Mouse (Mus musculus) T-helper 1 cell (primary cell): ENCODE measurements around the gene Gm10309.

Source experiments
- in situ Hi-C: fragments of 300-600 bp; cut with MboI, MseI; formaldehyde crosslinking; loops from one replicate; pipeline ENCODE4 v1.15.1; 2025; ENCODE audit warnings: high pct_unique_total_duplicates

Gene Gm10309

DNA sequence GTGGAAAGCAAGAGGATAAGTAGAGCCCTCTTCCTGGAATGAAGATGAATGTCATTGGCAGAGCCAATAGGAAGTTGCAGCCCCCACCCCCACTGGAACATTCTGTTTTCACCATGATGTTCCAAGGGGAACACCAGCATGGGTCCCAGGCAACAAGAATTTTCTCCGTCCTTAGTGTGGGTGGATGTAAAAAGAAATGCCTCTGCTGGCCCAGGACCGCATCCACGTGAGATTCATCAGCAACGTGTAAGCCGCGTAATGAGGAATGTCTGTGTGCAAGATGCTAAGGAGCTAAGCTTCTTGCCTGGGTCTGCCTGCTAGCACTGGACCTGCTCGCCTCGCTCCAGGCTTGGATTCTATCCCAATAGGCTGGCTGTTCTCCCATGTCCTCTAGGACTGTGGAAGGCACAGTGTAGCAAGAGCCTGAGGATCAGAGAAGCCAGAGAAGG is at the start of gene Gm10309:
Gene Gm10309 (minus strand): TSS at position 50 of the 449 bp plus-strand sequence.
- in situ Hi-C loops: no loop called here

DNA sequence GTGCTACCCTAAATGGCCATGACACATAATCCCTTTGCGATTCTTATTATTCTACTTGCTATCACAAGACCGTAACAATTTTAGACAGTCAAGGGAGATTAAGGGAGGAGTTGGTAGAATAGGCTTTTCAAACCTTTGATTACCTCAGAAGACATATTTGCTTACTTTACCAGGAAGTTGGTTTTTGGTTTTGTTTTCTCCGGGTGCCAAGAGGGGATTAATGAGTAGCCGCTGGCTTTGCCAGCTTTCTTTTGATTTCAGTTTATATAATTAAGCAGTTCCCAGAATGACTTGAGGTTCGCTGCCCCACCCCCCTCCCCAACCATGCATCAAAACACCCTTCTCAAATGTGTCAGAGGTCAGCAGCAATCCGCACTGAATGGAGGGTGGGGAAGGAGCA is 47.0 kb upstream of the Gm10309 start:
- in situ Hi-C loops: no loop called here

DNA sequence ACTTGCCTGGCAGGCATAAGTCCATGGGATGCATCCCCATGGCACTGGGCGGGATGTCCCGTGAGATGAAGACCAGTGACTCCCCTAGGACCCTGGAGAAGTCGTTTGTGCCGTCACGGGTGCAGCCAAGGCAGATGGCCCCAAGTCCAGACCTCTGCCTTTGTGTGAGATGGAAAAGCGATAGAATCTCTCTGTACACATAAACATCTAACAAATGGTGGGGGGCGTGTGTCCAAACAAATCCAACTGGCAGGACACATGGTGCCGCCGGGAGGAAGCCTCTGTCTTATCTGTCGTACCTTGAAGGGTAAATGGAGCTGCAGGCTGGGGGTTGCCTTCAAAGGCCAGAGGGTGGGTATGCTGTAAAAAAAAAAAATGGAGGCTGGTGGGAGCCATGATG is 46.5 kb upstream of the Gm10309 start:
- in situ Hi-C loops: no loop called here

DNA sequence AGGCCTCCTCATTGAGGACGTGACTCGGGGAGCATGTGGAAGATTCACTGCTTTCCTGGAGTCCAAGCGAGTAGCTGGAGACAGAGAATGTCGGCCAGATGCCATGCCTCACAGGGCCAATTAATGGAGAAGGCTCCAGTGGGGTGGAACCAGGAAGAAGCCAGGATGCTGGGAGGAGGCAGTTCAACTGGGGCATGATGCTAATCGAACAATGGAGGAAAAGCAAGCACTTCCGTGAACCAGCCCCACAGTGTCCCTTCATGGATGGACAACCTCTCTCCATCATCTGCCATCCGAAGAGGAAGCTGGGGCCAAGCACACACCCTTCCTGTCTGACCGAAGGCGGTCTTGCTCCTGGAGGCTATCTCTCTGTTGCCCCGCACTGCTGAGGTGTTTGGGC is 44.1 kb upstream of the Gm10309 start:
- in situ Hi-C loops: no loop called here

DNA sequence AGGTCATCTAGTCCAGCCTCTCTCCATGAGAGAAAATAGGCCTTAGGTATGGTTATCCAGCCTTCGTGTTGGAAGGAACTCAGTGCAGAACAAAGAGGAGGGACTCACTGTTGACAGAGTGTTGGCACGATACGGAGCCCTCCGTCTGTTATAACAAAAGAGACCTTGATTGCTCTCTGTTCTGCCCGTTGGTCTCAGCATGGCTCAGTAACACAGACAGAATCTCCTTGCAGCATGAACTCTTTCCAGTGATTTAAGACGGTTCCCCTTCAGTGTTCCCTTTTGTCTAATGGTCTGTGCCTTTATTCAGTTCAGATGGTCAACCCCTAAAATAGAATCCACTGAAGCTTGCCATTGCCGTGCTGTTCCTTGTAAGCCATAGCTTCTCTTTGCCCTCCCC is 41.5 kb upstream of the Gm10309 start:
- in situ Hi-C loops: no loop called here

DNA sequence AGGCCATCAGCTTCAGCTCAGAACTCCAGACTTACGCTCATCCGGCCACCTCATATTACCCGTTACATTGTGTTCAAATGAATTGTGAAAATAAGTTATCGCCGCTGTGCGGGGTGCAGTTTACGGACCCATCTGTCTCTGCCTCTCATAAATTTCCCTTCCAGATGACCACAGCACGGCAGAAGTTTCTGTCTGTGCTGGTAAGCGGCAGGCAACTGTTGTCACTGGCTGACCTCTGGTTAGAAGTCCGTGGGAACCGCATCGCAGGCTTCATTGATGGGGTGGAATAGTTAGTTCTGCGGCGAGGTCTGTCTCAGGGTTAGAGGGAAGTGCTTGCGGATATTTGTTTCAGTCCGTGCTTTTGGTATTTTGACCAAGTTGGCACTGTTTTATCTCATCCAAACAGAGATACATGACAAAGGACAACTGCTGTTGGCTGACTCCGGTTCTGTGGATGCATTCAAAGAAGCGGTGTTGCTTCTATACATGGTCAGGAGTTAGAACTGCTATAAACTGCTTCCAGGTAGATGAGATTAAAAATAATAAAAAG is 34.9 kb upstream of the Gm10309 start:
- in situ Hi-C loops: no loop called here

DNA sequence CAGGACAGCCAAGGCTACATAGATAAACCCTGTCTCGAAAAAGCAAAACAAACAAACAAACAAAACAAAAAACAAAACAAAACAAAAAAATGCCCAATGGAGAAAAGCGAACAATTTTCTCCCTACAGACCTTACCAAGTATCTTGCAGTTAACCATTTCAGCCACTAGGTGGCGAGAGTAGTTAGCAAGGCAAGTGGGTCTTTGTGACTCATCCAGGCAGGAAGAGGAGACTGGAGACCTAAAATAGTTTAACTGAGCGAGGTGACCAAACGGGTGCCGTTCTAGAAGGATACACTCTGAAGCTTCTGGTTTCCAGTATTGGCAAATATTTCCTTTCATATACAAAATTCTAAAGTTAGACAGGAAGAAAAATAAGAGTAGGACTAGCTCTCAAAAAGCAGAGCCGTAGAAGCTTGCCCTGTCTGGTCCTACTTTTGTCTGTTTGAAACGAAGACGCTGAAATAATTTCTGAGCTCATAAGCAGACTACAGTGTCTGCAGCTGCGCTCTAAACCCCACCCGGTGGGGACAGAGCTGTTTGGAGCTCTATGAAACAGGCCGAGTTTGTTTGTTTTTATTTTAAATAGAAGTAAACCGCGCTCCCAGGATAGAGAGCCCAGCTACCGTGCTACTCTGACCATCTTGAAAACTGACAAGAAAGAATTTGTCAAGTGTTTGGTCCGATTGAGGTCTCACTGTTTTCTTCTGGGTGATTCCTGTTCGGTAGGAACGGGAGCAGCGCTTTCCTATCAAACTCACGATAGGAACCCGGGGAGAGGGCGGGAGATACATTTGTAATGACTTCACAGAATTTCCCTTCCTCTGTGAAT is 31.0 kb upstream of the Gm10309 start:
- in situ Hi-C loops: no loop called here

DNA sequence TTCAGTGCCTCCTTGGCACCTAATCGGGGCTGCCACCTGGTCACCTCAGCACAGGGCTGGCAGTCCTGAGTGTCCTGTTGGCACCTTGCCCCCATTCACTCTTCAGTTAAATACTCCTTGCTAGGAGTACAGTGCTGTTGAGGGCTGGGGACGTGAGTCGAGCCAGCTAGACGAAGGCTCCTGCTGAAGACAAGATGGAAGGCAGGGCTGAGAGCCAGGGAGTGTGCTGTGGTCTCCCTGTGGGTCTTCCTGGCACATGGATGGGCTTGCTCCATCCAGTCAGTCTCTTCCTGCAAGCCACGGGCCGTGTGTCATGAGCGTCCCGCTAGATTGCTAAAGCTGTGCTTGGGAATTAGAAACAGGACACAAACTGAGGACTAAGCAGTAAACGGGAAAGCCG is 30.1 kb upstream of the Gm10309 start:
- in situ Hi-C loops: no loop called here

DNA sequence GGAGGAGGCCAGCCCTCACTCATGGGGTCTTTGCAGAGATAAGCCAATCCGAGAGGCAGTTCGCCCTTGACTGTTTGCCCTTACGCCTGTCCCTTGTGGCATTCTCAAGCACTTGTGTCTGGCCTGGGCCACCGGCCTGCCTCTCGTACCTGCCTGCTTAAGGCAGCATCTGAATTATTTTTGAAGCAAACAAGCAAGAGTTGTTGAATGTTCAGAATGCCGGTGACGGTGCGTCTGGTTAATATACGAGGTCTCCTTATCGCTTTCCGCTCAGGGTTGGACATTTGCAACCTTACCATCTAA is 28.5 kb upstream of the Gm10309 start:
- in situ Hi-C loops: loop anchor here (5.0 kb wide), 1 partner anchor 374 kb away; no protein-coding TSS in a partner anchor

DNA sequence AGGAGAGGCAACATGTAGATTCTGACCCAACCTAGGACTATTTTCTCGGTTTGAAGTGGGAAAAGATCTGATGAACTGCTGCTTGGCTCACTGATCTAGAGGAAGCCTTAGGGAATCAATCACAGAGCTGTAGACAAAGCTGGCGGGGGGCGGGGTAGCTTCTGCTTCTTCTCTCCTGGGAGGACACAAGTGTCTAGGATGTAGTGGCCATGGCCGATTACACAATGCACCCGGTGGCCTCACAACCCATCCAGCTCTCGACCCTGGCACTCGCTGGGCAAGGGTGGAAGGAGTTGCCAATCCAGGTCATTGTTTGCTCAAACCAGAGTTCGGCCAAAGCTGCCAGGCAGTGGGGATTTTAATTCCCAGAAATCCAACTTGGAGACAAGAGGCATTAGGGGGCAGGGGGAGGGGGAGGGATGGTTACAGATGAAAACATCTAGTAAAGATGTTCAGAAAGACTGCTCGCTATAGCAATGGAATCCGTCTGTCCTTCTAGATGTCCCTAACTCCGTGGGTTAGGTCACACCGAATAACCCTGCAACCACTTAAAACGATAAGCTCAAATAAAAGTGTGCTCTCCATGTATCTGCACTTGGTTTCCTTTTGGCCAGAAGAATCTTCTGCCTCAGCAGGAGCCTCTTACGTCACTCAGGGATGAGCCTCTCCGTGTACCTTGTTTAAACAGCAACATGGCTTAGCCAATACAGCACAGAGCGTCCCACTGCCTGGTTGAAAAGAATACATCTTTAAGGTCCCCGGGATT is 27.9 kb upstream of the Gm10309 start:
- in situ Hi-C loops: loop anchor here (5.0 kb wide), 1 partner anchor 374 kb away; no protein-coding TSS in a partner anchor

DNA sequence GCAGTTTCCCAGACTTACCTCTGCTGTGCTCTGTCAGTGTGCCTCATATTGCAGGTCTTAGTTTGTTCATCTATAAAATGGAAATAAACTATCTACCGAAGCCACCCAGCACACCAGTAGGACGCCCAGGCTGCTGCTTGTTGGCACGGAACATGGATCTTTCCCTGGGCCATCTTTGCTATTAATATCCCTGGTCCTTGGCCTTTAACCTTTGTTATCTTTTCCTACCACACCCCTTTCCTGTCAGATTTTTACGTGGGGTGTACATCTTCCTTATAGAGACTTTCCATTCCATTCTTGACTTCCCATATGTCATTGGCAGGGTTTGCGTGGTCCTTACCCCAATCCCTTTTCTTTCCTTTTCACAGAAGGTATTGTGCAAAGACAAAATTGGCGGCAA is 26.2 kb upstream of the Gm10309 start:
- in situ Hi-C loops: loop anchor here (5.0 kb wide), 1 partner anchor 376 kb away; no protein-coding TSS in a partner anchor

DNA sequence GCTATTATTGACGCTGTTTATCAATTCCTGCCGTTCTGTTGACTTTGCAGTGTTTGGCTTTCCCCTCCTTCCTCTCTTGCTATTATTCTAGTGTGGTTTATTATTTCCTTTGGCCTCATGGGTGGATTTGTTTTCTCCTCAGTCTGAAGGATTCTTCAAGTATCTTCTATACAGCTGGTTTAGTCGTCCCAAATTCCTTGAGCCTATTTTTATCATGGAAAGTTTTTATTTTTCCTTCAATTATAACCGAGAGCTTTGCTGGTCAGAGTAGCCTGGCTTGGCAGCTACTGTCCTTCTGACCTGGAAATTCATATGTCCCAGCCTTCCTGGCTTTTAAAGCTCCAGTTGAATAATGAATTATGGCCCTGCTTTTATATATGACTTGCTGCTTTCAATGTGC is 24.4 kb upstream of the Gm10309 start:
- in situ Hi-C loops: no loop called here

DNA sequence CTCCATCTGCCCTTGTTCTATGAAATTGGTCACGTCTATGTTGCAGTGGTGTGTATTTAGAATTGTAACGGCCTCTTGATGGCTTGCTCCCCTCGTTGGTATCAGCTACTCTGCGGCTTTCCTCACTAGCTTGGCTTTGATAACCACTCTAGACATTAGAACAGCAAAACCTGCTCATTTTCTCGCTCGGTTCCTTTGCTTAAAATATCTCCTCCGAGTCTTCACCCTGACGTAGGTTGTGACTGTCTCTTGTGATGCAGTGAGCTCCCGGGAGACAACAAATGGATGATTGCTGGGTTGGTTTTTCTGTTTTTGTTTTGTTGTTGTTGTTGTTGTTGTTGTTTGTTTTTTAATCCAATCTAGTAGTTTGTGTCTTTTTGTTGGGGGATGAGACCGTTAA is 24.0 kb upstream of the Gm10309 start:
- in situ Hi-C loops: no loop called here

DNA sequence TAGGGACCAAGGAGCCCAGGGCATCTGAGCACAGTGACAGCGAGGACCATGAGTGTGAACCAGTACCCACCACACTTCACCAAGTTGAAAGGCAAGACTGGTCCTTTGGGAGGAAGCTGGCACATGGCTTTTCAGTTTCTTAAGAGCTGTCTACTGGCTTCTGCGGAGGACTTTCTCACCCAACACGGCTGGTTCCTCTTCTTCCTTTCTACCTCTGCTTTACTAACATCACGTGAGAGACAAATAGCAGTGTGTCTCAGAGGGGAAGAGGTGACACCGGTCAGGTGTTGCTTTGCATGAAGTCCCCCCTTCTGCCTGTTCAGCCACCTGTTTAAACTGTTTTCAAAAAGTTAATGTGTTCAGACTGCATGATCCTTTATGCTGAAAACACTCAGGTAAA is 22.3 kb upstream of the Gm10309 start:
- in situ Hi-C loops: no loop called here

DNA sequence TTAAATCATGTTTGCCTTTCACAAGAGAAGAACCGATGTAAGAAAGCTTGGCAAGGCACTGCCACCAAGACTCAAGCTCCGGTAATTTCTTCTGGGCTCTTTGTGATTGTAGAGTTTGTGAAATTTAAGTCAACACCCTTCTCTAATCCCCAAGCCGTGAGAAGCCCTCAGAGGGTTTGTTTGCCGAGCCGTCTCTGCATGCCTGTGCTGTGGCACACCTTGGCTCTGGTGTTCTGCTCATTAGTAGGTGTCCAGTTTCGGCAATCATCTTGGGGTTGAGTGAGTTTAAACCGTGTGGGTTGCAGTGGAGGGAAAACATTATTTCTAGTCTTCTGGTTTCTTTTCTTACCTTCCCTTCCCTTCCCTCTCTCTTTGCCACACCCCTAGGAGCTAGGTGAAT is 21.0 kb upstream of the Gm10309 start:
- in situ Hi-C loops: no loop called here

DNA sequence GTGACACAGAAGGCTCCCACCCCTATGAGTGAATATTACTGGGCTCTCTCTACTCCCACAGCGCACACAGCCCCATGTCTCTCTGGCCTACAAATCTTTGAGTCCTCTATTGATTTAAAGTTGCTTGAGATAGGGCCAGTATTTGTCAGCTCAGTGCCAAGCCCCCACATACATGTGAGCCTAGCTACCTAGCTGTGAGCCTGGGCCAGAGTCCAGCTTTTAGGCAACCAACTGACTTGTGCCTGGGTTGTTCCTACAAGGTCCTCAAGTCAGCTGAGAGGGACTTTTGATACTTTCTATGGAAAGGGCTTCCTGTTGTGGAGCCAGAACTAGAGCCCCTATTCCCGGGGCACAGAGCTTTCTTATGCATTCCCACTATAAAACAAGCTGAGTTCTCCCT is 20.0 kb upstream of the Gm10309 start:
- in situ Hi-C loops: no loop called here

DNA sequence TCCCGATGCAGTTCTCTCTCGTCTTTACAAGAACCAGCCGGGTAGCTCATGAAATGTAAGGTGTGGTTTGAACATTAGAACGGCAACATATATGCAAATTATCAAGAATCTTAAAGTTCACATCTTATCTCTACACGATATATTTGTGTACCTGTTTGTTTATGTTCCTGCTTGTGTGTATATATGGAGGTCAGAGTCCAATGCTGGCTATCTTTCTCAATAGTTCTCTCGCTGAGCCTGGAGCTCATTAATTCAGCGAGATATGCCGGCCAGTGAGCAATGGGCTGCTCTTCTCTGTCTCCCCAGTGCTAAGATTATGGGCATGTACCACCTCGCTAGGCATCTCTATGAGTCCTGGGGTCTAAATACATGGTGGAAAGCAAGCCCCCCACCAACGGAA is 18.8 kb upstream of the Gm10309 start:
- in situ Hi-C loops: no loop called here

DNA sequence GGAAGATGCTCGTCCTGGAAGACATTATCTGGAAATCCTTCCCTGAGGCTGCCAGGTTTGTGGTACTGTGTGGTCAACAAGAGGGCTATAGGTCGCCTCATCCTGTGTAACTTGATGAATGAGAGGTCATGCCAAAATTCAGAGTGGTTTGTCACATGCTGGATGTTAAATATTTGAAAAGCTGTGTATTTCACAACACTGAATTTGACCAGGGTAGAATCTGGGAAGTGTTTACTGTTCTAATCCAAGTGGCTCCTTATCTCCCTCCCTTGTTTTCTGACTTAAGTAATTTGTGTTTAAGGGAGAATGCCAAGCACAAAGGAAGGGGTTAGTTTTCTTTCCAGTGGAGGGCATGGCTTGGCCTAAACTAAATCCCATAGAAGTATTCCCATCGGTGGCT is 18.3 kb upstream of the Gm10309 start:
- in situ Hi-C loops: no loop called here

DNA sequence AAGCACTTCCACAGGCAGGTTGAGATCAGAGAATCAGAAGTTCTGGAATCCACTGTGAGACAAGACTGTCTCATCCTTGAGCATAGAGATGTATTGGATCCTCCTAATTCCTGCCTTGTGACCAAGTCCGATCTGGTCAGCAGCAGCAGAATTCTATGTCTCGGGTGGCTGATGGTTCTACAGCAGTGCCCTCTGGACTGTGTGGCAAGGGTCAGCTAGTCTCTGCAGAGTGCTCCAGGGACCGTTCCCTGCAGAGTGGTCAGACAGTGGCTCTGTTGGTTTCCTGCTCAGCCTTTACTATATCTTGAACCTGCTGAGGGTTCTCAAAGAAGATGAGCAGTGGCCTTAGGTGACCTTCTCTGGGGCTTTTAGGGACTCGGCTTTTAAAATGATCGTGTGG is 17.6 kb upstream of the Gm10309 start:
- in situ Hi-C loops: no loop called here

DNA sequence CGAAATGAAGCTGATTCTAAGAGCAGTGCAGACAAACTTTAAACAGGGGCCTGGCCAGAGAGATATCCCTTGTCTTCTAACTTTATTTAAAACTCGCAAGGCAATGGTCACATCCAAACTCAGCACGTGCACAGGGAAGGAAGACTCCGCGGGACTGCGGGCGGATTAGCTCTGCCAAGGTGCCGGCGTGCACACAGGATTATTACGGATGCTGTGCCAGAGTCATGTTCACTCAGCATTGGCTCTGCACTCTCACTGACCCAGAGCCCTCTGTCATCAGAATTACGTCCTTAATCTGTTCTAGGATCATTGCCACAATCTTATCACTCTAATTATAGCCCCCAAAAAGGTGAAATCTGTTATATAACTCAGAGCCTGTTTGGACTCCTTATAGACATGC is 16.2 kb upstream of the Gm10309 start:
- in situ Hi-C loops: no loop called here

DNA sequence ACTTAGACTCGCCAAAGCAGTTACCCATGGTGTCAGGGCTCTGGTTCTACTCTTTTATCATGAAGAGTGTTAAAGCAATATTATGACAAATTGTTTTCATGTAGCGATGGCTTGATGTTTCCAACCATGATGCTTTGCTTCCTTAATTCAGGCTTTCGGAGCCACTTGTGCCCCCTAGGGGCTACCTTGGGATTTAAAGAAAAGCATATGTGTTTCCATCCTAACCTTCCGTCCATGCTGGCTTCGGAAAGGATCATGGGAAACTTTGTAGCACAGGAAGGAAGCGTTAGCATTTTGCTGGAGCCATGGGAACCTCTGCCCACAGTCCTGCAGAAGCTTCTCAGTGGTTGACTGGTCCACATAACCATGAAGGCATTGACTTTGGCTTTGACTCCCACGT is 13.6 kb upstream of the Gm10309 start:
- in situ Hi-C loops: no loop called here

DNA sequence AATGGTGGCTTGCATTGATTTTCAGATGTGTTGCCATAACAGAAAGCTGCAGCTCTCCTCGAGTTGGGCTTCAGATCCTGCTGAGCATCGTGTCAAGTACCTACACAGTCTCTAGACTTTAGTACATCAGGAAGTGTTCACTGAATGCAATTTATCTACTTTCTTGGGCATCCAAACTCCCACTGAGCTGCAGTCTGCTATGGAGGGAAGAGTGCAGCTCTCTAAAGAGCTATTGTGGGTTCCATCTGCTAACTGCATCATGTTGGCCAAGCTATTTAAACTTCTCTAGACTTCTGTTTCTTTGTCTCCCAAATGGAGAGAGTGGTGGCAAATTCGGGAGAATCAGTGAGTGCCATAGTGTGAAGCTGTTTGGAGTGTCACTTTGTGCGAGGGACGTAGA is 11.6 kb upstream of the Gm10309 start:
- in situ Hi-C loops: no loop called here
